Mouse (Mus musculus) kidney, embryonic 14.5 days (tissue): ENCODE data around the gene Dnajc8. TPM values are rescaled to one million over a fixed set of nuclear protein-coding genes. Genes with fewer than 3 reads are reported as not detected.

Source experiments
- ATAC-seq: fragments of 200-750 bp; cut with Nextera tagmentation; 2 replicates; pipeline ENCODE4 v1.8.0; 2017; ENCODE audit warnings: moderate number of reproducible peaks, mild to moderate bottlenecking, moderate TSS enrichment, moderate library complexity; ENCODE audit not compliant: low FRiP score, low TSS enrichment
- H3K27ac ChIP-seq: fragments of 300-500 bp; sonication (generic); 2 replicates; pipeline ENCODE4 v1.5.1; 2014; ENCODE audit warnings: low read depth, mild to moderate bottlenecking, low read length, moderate library complexity, mixed read lengths
- H3K27me3 ChIP-seq: fragments of 300-500 bp; sonication (generic); 2 replicates; pipeline ENCODE4 v1.6.1; 2014; ENCODE audit warnings: mild to moderate bottlenecking, low read length; ENCODE audit not compliant: control insufficient read depth, insufficient read depth
- H3K36me3 ChIP-seq: fragments of 300-500 bp; sonication (generic); 2 replicates; pipeline ENCODE4 v1.6.1; 2014; ENCODE audit warnings: low read length, mixed read lengths; ENCODE audit not compliant: control insufficient read depth, insufficient read depth
- H3K4me1 ChIP-seq: fragments of 300-500 bp; sonication (generic); 2 replicates; pipeline ENCODE4 v1.6.1; 2014; ENCODE audit warnings: low read length, mixed read lengths; ENCODE audit not compliant: control insufficient read depth, insufficient read depth
- H3K4me2 ChIP-seq: fragments of 300-500 bp; sonication (generic); replicated peaks from 2 replicates; pipeline ENCODE4 v1.6.1; 2014; ENCODE audit warnings: low read depth, mild to moderate bottlenecking, low read length
- H3K4me3 ChIP-seq: fragments of 300-500 bp; sonication (generic); 2 replicates; pipeline ENCODE4 v1.5.1; 2014; ENCODE audit warnings: mild to moderate bottlenecking, low read length
- H3K9ac ChIP-seq: fragments of 300-500 bp; sonication (generic); 2 replicates; pipeline ENCODE4 v1.6.1; 2014; ENCODE audit warnings: low read depth, mild to moderate bottlenecking, low read length, moderate library complexity
- H3K9me3 ChIP-seq: fragments of 300-500 bp; sonication (generic); 2 replicates; pipeline ENCODE4 v1.6.1; 2016; ENCODE audit warnings: low read length; ENCODE audit not compliant: control insufficient read depth
- WGBS: fragments of 180-500 bp; shearing (Covaris S2); extraction: QIAGEN DNeasy Blood & Tissue Kit; methylation state at CpG from one replicate; pipeline ENCODE4 v1.1.7; 2014; 5-methylcytosine and 5-hydroxymethylcytosine counted together
- polyA plus RNA-seq: library from polyadenylated mRNA; unstranded; fragments of >200 nt; fragmentation: Nextera tagmentation; extraction: Ambion mirVana; gene quantifications from 2 replicates; pipeline ENCODE4 v1.2.1, GENCODE M21; 2014

Dnajc8 gene
- polyA plus RNA-seq, 1 experiment from 2014 or later, result 176 TPM

GRCm38 (mm10) chr4:132527917-132528522 lies 7.3 kb upstream of the Dnajc8 start:
- ATAC-seq, result no peak
- Histone ChIP-seq H3K4me3 (no peak overlapping the region), H3K27ac (no peak overlapping the region), H3K27me3 (no peaks in the 10 kb centered on the region), H3K4me2 (no peak overlapping the region), H3K36me3 (peaks cover 16% of the 10 kb centered on the region), H3K9ac (no peak overlapping the region), H3K9me3 (no peaks in the 10 kb centered on the region), H3K4me1 (no peaks in the 10 kb centered on the region)
- 92% methylated on average over 8 of the region's 8 CpGs for WGBS

DNA sequence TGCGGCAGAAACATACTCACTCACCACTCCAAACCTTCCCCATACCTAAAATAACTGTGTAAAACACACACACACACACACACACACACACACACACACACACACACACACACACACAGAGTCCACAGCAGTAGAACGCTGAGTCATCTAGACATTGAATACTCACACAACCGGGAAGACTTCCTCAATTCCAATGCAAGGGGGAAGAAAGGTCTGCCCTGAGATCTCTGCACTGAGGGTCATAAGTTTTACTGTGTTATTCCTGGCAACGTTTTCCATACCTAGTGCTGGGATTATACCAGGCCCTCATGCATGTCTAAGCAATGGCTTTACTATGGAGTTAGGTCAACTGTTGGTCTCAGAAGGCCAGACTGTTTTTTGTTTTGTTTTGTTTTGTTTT lies 6.0 kb upstream of the Dnajc8 start:
- Histone ChIP-seq H3K27ac (no peak overlapping the region), H3K27me3 (no peaks in the 10 kb centered on the region)
- WGBS, result 74% methylated on average over 4 of the region's 4 CpGs

GRCm38 (mm10) chr4:132530033-132530804 lies 5.1 kb upstream of the Dnajc8 start:
- no peak for ATAC-seq
- H3K27ac ChIP-seq, result no peak overlapping the region
- no peaks in the 10 kb centered on the region for H3K9me3 ChIP-seq
- H3K36me3 ChIP-seq, result peaks cover 16% of the 10 kb centered on the region
- H3K4me1 ChIP-seq, result no peaks in the 10 kb centered on the region
- no peak overlapping the region for H3K4me2 ChIP-seq
- no peaks in the 10 kb centered on the region for H3K27me3 ChIP-seq
- WGBS, result 90% methylated on average over 20 of the region's 20 CpGs
- H3K4me3 ChIP-seq, result no peak overlapping the region
- no peak overlapping the region for H3K9ac ChIP-seq

More for the DNA sequence above, 6.0 kb upstream of the Dnajc8 start:
- no peaks in the 10 kb centered on the region for H3K9me3 ChIP-seq
- no peak overlapping the region for H3K9ac ChIP-seq
- no peak for ATAC-seq
- H3K4me3 ChIP-seq, result no peak overlapping the region
- no peaks in the 10 kb centered on the region for H3K4me1 ChIP-seq
- peaks cover 16% of the 10 kb centered on the region for H3K36me3 ChIP-seq
- H3K4me2 ChIP-seq, result no peak overlapping the region

- peak overlapping the region; percentile 73 for H3K4me2 ChIP-seq
- 21% methylated on average over 5 of the region's 5 CpGs for WGBS
- H3K27me3 ChIP-seq, result no peaks in the 10 kb centered on the region
- H3K27ac ChIP-seq, result peak overlapping the region; percentile 91; the same call in 1 of the 2 replicates
- peak; percentile 10; the same call in 1 of the 2 replicates for ATAC-seq
- peaks cover 16% of the 10 kb centered on the region for H3K36me3 ChIP-seq
- no peaks in the 10 kb centered on the region for H3K9me3 ChIP-seq
- peaks cover 8% of the 10 kb centered on the region; the same call in 1 of the 2 replicates for H3K4me1 ChIP-seq
- H3K4me3 ChIP-seq, result peak overlapping the region; percentile 75
- peak overlapping the region; percentile 90 for H3K9ac ChIP-seq
Measured at GRCm38 (mm10) chr4:132532496-132532895, 2.9 kb upstream of the Dnajc8 start.

- Histone ChIP-seq H3K27me3 (no peaks in the 10 kb centered on the region), H3K4me2 (peak within 1 kb of the TSS; percentile 73), H3K36me3 (peaks cover 24% of the 10 kb centered on the region), H3K4me1 (peaks cover 8% of the 10 kb centered on the region; the same call in 1 of the 2 replicates), H3K27ac (peak within 1 kb of the TSS; percentile 91), H3K4me3 (peak within 1 kb of the TSS; percentile 75), H3K9ac (peak within 1 kb of the TSS; percentile 90), H3K9me3 (no peaks in the 10 kb centered on the region)
- 1% methylated on average over 63 of the region's 63 CpGs for WGBS
- ATAC-seq, result peak; percentile 84
Measured at GRCm38 (mm10) chr4:132532981-132533916, 2.1 kb upstream of the Dnajc8 start, which contains the start of gene Atpif1. Atpif1 (minus strand) TSS chr4:132533659.

- Histone ChIP-seq H3K9me3 (no peaks in the 10 kb centered on the region), H3K27me3 (no peaks in the 10 kb centered on the region), H3K4me2 (no peak overlapping the region), H3K9ac (no peak overlapping the region), H3K27ac (no peak overlapping the region), H3K4me3 (no peak overlapping the region), H3K36me3 (peaks cover 61% of the 10 kb centered on the region), H3K4me1 (peaks cover 8% of the 10 kb centered on the region; the same call in 1 of the 2 replicates)
- no peak for ATAC-seq
- 93% methylated on average over 5 of the region's 5 CpGs for WGBS
Measured at GRCm38 (mm10) chr4:132539481-132539880, 4.1 kb downstream of the Dnajc8 start.

DNA sequence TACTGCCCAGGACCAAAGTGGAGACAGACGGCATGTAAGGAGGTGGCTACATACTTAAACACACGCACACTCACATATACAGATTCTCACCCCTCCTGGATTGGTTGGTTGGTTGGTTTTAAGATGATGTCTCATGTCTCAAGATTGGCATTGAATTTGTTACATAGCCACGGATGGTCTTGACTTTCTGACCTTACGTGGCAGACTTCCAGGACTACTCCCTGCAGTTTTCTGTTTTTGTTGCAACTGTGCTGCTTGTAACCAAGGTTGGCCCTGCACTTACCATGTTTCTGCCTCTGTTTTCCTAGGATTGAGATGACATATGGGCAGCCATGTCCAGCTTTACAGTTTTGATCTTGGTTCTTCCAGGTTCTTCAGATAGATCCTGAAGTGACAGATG lies 6.1 kb downstream of the Dnajc8 start:
- no peak overlapping the region for H3K4me2 ChIP-seq
- no peak overlapping the region for H3K9ac ChIP-seq
- peaks cover 75% of the 10 kb centered on the region for H3K36me3 ChIP-seq
- 88% methylated on average over 4 of the region's 4 CpGs for WGBS
- no peak overlapping the region for H3K4me3 ChIP-seq
- H3K27me3 ChIP-seq, result no peaks in the 10 kb centered on the region
- H3K4me1 ChIP-seq, result peaks cover 8% of the 10 kb centered on the region; the same call in 1 of the 2 replicates
- no peaks in the 10 kb centered on the region for H3K9me3 ChIP-seq
- no peak overlapping the region for H3K27ac ChIP-seq
- no peak for ATAC-seq

GRCm38 (mm10) chr4:132542724-132543123 lies 7.4 kb downstream of the Dnajc8 start:
- Histone ChIP-seq H3K27ac (no peak overlapping the region), H3K27me3 (no peaks in the 10 kb centered on the region), H3K9me3 (no peaks in the 10 kb centered on the region), H3K4me2 (no peak overlapping the region), H3K4me3 (no peak overlapping the region), H3K9ac (no peak overlapping the region), H3K4me1 (no peaks in the 10 kb centered on the region), H3K36me3 (peaks cover 86% of the 10 kb centered on the region)
- 55% methylated on average over 1 of the region's 1 CpGs for WGBS
- no peak for ATAC-seq
